Mouse (Mus musculus) adrenal gland, postnatal 25 days (tissue): ENCODE measurements around the gene Tex12. TPM values are rescaled to one million over a fixed set of nuclear protein-coding genes. Genes with fewer than 3 reads are reported as not detected.

ENCODE experiments used
- DNase-seq: peaks from one replicate; pipeline ENCODE4 v3.0.0; 2021; ENCODE audit warnings: mixed read lengths
- long read RNA-seq: library from polyadenylated mRNA; stranded (forward); transcript quantifications from one replicate; pipeline ENCODE4 v2.0.0, GENCODE M21; 2021
- total RNA-seq: library from RNA; stranded (reverse); gene quantifications from 2 replicates; pipeline ENCODE4 v1.2.3, GENCODE M21; 2021

Gene Tex12
- not detected in 2 replicates for total RNA-seq
- long read RNA-seq, result 0 reads

- DNase-seq, result no peak
Observed at GRCm38 (mm10) chr9:50561145-50561917, at the start of gene Tex12. Gene Tex12, minus strand, starts transcription at chr9:50561325.

- DNase-seq, result no peak
Observed at GRCm38 (mm10) chr9:50604338-50604737, 43.2 kb upstream of the Tex12 start.

- no peak for DNase-seq
Observed at GRCm38 (mm10) chr9:50603998-50604324, 42.8 kb upstream of the Tex12 start.

GRCm38 (mm10) chr9:50603189-50603997, 42.3 kb upstream of the Tex12 start, which contains the start of the genes Sdhd and Timm8b:
Gene Sdhd, minus strand, starts transcription at chr9:50603812.
Gene Timm8b, plus strand, starts transcription at chr9:50603910.
- peak; percentile 91 for DNase-seq

- no peak for DNase-seq
Observed at GRCm38 (mm10) chr9:50602055-50602845, 41.1 kb upstream of the Tex12 start.

- DNase-seq, result no peak
Observed at GRCm38 (mm10) chr9:50601536-50601935, 40.4 kb upstream of the Tex12 start.

GRCm38 (mm10) chr9:50596973-50597372, 35.8 kb upstream of the Tex12 start:
- DNase-seq, result no peak

GRCm38 (mm10) chr9:50594794-50595417, 33.8 kb upstream of the Tex12 start:
- DNase-seq, result no peak

GRCm38 (mm10) chr9:50593544-50593943, 32.4 kb upstream of the Tex12 start:
- peak; percentile 21 for DNase-seq

GRCm38 (mm10) chr9:50592955-50593354, 31.8 kb upstream of the Tex12 start:
- no peak for DNase-seq

GRCm38 (mm10) chr9:50590856-50591518, 29.9 kb upstream of the Tex12 start:
- peak; percentile 13 for DNase-seq

GRCm38 (mm10) chr9:50586955-50587354, 25.8 kb upstream of the Tex12 start:
- DNase-seq, result no peak

GRCm38 (mm10) chr9:50585145-50585818, 24.2 kb upstream of the Tex12 start:
- DNase-seq, result no peak

- no peak for DNase-seq
Observed at GRCm38 (mm10) chr9:50580370-50580769, 19.2 kb upstream of the Tex12 start.

- DNase-seq, result no peak
Observed at GRCm38 (mm10) chr9:50569599-50570525, 8.7 kb upstream of the Tex12 start.

- DNase-seq, result no peak
Observed at GRCm38 (mm10) chr9:50567881-50568280, 6.8 kb upstream of the Tex12 start.

- DNase-seq, result no peak
Observed at GRCm38 (mm10) chr9:50567372-50567771, 6.2 kb upstream of the Tex12 start.

GRCm38 (mm10) chr9:50565940-50566339, 4.8 kb upstream of the Tex12 start:
- no peak for DNase-seq

- DNase-seq, result no peak
Observed at GRCm38 (mm10) chr9:50565173-50565572, 4.0 kb upstream of the Tex12 start.

GRCm38 (mm10) chr9:50561918-50562360, 814 bp upstream of the Tex12 start:
- no peak for DNase-seq
